Mouse (Mus musculus) limb, embryonic 11.5 days (tissue): ENCODE data around the gene Slc25a30. TPM values are rescaled to one million over a fixed set of nuclear protein-coding genes. Genes with fewer than 3 reads are reported as not detected.

Experiments
- ATAC-seq: fragments of 200-750 bp; cut with Nextera tagmentation; 2 replicates; pipeline ENCODE4 v1.8.0; 2017; ENCODE audit warnings: low read depth; ENCODE audit not compliant: insufficient number of reproducible peaks, low FRiP score, low TSS enrichment
- DNase-seq: peaks from one replicate; pipeline ENCODE4 v3.0.0-alpha.2; 2015; ENCODE audit warnings: low spot score
- H3K27ac ChIP-seq: fragments of 300-500 bp; sonication (generic); replicated peaks from 2 replicates; pipeline ENCODE4 v1.5.1; 2014; ENCODE audit warnings: low read depth, mild to moderate bottlenecking, low read length
- H3K27me3 ChIP-seq: fragments of 300-500 bp; sonication (generic); 2 replicates; pipeline ENCODE4 v1.6.1; 2014; ENCODE audit warnings: mild to moderate bottlenecking, low read length, mixed read lengths; ENCODE audit not compliant: control insufficient read depth, insufficient read depth
- H3K36me3 ChIP-seq: fragments of 300-500 bp; sonication (generic); 2 replicates; pipeline ENCODE4 v1.6.1; 2014; ENCODE audit warnings: mild to moderate bottlenecking, low read length, moderate library complexity, mixed read lengths; ENCODE audit not compliant: control insufficient read depth, insufficient read depth
- H3K4me1 ChIP-seq: fragments of 300-500 bp; sonication (generic); 2 replicates; pipeline ENCODE4 v1.6.1; 2014; ENCODE audit warnings: low read length, mixed read lengths; ENCODE audit not compliant: control insufficient read depth, insufficient read depth
- H3K4me2 ChIP-seq: fragments of 300-500 bp; sonication (generic); 2 replicates; pipeline ENCODE4 v1.6.1; 2014; ENCODE audit warnings: low read depth, mild to moderate bottlenecking, moderate library complexity; ENCODE audit not compliant: severe bottlenecking
- H3K4me3 ChIP-seq: fragments of 300-500 bp; sonication (generic); 2 replicates; pipeline ENCODE4 v1.5.1; 2014; ENCODE audit warnings: low read depth, low read length
- H3K9ac ChIP-seq: fragments of 300-500 bp; sonication (generic); 2 replicates; pipeline ENCODE4 v1.6.1; 2014; ENCODE audit warnings: mild to moderate bottlenecking, low read length
- H3K9me3 ChIP-seq: fragments of 300-500 bp; sonication (generic); 2 replicates; pipeline ENCODE4 v1.6.1; 2016; ENCODE audit warnings: low read length; ENCODE audit not compliant: control insufficient read depth
- WGBS: fragments of 180-500 bp; shearing (Covaris S2); extraction: QIAGEN DNeasy Blood & Tissue Kit; methylation state at CpG from one replicate; pipeline ENCODE4 v1.1.7; 2014; 5-methylcytosine and 5-hydroxymethylcytosine counted together
- polyA plus RNA-seq: library from polyadenylated mRNA; unstranded; fragments of >200 nt; fragmentation: Nextera tagmentation; extraction: Ambion mirVana; gene quantifications from 2 replicates; pipeline ENCODE4 v1.2.1, GENCODE M21; 2014

Gene Slc25a30
- polyA plus RNA-seq, 1 experiment from 2014 or later: 6.3 TPM

DNA sequence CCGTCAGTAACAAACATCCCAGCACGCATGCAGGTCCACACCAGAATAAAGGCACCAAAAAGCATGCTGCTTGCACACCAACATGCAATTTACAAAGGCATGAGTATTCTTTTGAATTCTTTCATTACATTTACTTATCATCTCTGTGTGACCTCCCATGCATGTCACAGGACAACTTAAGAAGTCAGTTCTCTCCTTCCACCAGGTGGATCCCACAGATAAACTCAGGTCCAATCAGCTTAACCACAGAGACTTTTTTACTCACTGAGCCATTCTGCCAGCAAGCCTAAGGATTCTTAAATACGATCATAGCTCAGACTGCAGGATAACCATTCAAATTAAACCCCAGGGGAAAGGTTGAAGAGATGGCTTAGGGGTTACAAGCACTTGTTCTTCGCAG is 37.7 kb downstream of the Slc25a30 start:
- Histone ChIP-seq H3K27me3 (no peaks in the 10 kb centered on the region), H3K4me1 (0 out of 2 replicates have a peak, but pooled peaks cover 3% of the 10 kb centered on the region), H3K36me3 (no peaks in the 10 kb centered on the region; the same call in 1 of the 2 replicates), H3K4me2 (no peak overlapping the region), H3K27ac (no peak overlapping the region), H3K9ac (no peak overlapping the region), H3K9me3 (no peaks in the 10 kb centered on the region), H3K4me3 (no peak overlapping the region)
- ATAC-seq (no peak), DNase-seq (no peak)
- 91% methylated on average over 4 of the region's 4 CpGs for WGBS

DNA sequence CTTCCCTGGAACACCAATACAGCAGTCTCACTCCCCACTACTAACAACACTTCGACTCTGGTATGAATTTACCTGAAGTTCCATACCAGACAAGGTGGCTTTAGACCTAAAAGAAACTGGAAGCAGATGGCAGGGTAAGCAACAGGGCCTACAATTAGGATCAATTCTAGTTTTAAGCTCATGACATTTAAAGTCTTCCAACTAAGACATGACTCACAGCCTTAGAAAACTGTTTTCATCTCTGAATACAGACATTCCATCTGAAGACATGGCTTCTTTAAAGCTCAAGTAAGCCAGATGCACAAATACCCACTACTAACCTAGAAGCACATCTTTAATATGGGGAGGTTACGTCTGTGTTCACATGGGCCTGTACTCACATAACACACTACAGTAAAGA is 38.9 kb downstream of the Slc25a30 start:
- no peak overlapping the region for H3K4me2 ChIP-seq
- H3K27ac ChIP-seq: no peak overlapping the region
- no peaks in the 10 kb centered on the region for H3K27me3 ChIP-seq
- 90% methylated on average over 2 of the region's 2 CpGs for WGBS
- 0 out of 2 replicates have a peak, but pooled peaks cover 3% of the 10 kb centered on the region for H3K4me1 ChIP-seq
- H3K4me3 ChIP-seq: no peak overlapping the region
- H3K9ac ChIP-seq: no peak overlapping the region
- H3K36me3 ChIP-seq: no peaks in the 10 kb centered on the region; the same call in 1 of the 2 replicates
- no peaks in the 10 kb centered on the region for H3K9me3 ChIP-seq
- DNase-seq (no peak), ATAC-seq (no peak)

DNA sequence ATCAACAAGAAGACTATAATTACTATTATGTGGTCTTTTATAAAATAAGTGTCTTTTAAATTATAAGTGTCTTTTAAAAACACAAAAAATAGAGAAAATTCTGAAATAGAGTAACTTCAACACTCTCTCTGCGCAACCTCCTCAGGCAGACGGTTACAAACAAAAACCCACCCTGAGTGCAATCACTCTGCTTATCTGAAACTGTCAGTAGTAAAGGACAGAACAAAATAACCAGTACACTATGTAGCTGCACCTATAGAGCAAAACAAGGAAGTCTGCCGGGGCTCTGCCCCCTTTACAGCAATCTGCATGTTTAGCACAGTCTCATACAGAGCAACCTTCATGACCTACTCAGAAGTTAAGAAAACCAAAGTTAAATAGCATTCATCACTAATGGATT is 44.9 kb downstream of the Slc25a30 start:
- no peak overlapping the region for H3K27ac ChIP-seq
- no peak overlapping the region for H3K4me2 ChIP-seq
- no peaks in the 10 kb centered on the region for H3K4me1 ChIP-seq
- no peak for DNase-seq
- H3K27me3 ChIP-seq: no peaks in the 10 kb centered on the region
- ATAC-seq: no peak
- H3K36me3 ChIP-seq: peaks cover 2% of the 10 kb centered on the region; the same call in 1 of the 2 replicates
- H3K4me3 ChIP-seq: no peak overlapping the region
- H3K9me3 ChIP-seq: no peaks in the 10 kb centered on the region
- H3K9ac ChIP-seq: no peak overlapping the region
- WGBS: 90% methylated on average over 3 of the region's 3 CpGs

DNA sequence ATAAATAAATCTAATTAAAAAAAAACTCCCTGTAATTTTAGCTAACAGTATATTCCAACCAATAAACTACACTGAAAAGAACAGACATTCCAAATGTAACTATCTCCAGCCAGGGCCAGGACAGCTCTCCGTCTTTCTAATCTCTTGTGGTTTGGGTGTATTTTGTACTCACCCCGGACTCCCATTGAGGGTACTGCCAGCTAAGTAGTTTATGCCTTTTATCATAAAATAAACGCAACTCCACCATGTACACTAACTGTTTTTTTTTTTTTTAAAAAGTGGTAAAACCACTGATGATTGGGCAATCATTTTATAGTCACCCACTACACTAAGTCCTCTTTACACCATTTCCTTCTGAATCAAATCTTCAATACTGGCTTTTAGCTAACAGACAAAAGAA is 51.2 kb downstream of the Slc25a30 start:
- H3K27me3 ChIP-seq: no peaks in the 10 kb centered on the region
- DNase-seq: no peak
- no peak overlapping the region for H3K9ac ChIP-seq
- no peak overlapping the region for H3K4me2 ChIP-seq
- H3K27ac ChIP-seq: no peak overlapping the region
- 96% methylated on average over 3 of the region's 3 CpGs for WGBS
- no peak overlapping the region for H3K4me3 ChIP-seq
- peaks cover 6% of the 10 kb centered on the region for H3K36me3 ChIP-seq
- H3K9me3 ChIP-seq: no peaks in the 10 kb centered on the region
- no peak for ATAC-seq
- H3K4me1 ChIP-seq: no peaks in the 10 kb centered on the region

DNA sequence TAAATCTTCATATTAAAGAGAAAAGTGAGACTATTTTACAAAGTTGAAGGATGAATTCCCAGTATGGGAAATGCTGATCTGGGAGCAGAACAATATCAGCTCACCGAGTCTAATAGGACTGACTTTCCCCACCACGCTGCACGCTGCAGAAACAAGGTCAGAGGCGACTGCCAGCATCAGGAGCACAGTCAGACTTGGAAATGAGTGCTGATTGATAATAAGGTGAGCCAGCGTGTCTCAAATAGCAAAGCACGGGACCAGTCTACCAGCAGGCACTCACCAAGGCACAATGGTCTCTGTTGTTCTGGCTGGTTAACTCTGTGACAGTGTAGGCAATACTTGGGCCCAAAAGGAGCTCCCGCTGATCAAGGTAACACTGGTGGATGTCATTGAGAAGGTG is 54.2 kb downstream of the Slc25a30 start:
- H3K4me2 ChIP-seq: no peak overlapping the region
- no peak overlapping the region for H3K27ac ChIP-seq
- no peaks in the 10 kb centered on the region for H3K4me1 ChIP-seq
- no peak overlapping the region for H3K9ac ChIP-seq
- no peak overlapping the region for H3K4me3 ChIP-seq
- peaks cover 10% of the 10 kb centered on the region for H3K36me3 ChIP-seq
- H3K9me3 ChIP-seq: no peaks in the 10 kb centered on the region
- H3K27me3 ChIP-seq: no peaks in the 10 kb centered on the region
- DNase-seq (no peak), ATAC-seq (no peak)
- 95% methylated on average over 7 of the region's 7 CpGs for WGBS

DNA sequence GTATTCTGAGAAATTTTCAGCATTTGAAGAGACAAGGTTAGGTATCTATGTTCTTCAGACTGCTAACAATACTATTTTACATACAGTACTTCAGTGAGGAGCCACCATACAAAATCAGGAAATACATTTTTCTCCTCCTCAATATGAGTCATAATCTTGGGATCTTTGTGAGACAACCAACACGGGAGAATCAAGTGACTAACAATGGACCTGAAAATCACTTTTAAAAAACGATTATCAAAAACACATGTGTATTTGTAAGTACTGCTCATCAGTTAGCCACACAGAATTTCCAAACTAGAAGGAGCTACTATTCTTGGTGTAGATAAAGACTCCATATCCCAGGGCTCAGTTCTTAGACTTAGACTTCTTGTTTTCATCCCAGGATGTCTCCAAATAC is 55.5 kb downstream of the Slc25a30 start:
- Histone ChIP-seq H3K27me3 (no peaks in the 10 kb centered on the region), H3K36me3 (peaks cover 10% of the 10 kb centered on the region), H3K9me3 (no peaks in the 10 kb centered on the region), H3K4me2 (no peak overlapping the region), H3K4me3 (no peak overlapping the region), H3K4me1 (no peaks in the 10 kb centered on the region), H3K9ac (no peak overlapping the region), H3K27ac (no peak overlapping the region)
- 73% methylated on average over 2 of the region's 2 CpGs for WGBS
- no peak for ATAC-seq
- DNase-seq: no peak

DNA sequence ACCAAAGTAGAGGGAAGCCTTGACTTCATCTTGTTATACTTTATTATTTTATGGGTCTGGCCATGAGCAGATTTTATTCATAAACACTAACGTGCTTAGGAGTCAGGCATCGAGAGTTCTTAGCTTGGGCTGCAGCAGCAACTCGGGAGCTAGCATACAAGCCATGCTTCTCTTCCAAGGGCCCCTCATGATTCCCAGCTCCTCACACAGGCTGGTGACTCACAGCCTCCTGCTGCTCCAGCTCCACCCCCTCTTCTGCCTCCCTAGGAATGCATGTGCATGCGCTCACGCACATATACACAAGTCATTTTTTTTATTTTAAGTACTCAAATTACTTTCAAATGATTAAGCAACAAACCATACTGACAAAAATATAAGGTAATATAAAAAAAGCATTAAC is 58.7 kb downstream of the Slc25a30 start:
- DNase-seq (no peak), ATAC-seq (no peak)
- Histone ChIP-seq H3K4me3 (no peak overlapping the region), H3K4me1 (no peaks in the 10 kb centered on the region), H3K9ac (no peak overlapping the region), H3K4me2 (no peak overlapping the region), H3K27ac (no peak overlapping the region), H3K9me3 (no peaks in the 10 kb centered on the region), H3K27me3 (no peaks in the 10 kb centered on the region), H3K36me3 (peaks cover 17% of the 10 kb centered on the region)
- 93% methylated on average over 5 of the region's 5 CpGs for WGBS

DNA sequence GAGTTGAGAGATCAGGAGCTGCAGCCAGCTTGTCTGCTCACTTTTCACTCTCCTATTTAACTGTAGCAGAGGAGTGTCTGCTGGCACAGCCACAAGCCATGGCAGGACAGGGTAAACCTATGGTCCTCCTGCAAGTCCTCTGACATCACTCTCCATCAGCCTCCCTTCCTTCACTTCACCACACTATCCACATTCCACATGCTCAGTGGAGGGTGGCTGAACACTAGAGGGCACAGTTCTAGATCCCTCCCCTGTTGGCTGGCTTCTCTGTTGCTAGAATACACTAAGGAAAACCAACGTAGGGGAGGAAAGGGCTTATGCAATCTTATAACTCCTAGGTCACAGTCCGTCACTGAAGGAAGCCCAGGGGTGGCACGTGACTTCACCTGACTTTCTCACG is 59.8 kb downstream of the Slc25a30 start:
- no peaks in the 10 kb centered on the region for H3K4me1 ChIP-seq
- H3K27me3 ChIP-seq: no peaks in the 10 kb centered on the region
- no peaks in the 10 kb centered on the region for H3K9me3 ChIP-seq
- no peak overlapping the region for H3K4me3 ChIP-seq
- no peak for DNase-seq
- no peak overlapping the region for H3K27ac ChIP-seq
- WGBS: 83% methylated on average over 4 of the region's 4 CpGs
- no peak overlapping the region for H3K4me2 ChIP-seq
- H3K36me3 ChIP-seq: peaks cover 12% of the 10 kb centered on the region
- no peak overlapping the region for H3K9ac ChIP-seq
- ATAC-seq: no peak

DNA sequence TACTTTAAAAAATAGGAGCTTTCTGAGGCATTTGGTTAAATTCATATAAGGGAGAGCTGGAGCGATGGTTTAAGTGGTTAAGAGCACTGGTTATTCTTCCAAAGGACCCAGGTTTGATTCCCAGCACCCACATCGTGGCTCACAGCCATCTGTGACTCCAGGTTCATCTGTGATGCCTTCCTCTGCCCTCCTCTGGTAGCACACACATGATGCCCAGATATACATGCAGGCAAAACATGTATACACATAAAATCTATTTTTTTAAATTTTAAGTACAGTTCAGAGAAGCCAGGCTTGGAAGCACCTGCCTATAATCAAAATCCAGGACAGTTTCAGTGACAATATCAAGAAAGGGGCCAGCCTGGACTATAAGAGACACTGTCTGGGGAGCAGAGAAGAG is 64.0 kb downstream of the Slc25a30 start:
- no peaks in the 10 kb centered on the region for H3K9me3 ChIP-seq
- 95% methylated on average over 2 of the region's 2 CpGs for WGBS
- H3K27ac ChIP-seq: no peak overlapping the region
- no peak overlapping the region for H3K9ac ChIP-seq
- no peak for ATAC-seq
- no peak overlapping the region for H3K4me3 ChIP-seq
- no peak overlapping the region for H3K4me2 ChIP-seq
- H3K4me1 ChIP-seq: no peaks in the 10 kb centered on the region
- DNase-seq: no peak
- no peaks in the 10 kb centered on the region for H3K27me3 ChIP-seq
- peaks cover 7% of the 10 kb centered on the region for H3K36me3 ChIP-seq
